Mouse (Mus musculus) liver, embryonic 15.5 days (tissue): Measurements from ENCODE around the gene St6gal1. TPM values are rescaled to one million over a fixed set of nuclear protein-coding genes. Genes with fewer than 3 reads are reported as not detected.

Source experiments
- ATAC-seq: fragments of 200-750 bp; cut with Nextera tagmentation; 2 replicates; pipeline ENCODE4 v1.8.0; 2017; ENCODE audit warnings: moderate number of reproducible peaks, mild to moderate bottlenecking, moderate library complexity; ENCODE audit not compliant: insufficient read depth
- H3K27ac ChIP-seq: fragments of 300-500 bp; sonication (generic); replicated peaks from 2 replicates; pipeline ENCODE4 v1.5.1; 2015; ENCODE audit warnings: mild to moderate bottlenecking, inconsistent platforms
- H3K27me3 ChIP-seq: fragments of 300-500 bp; sonication (generic); 2 replicates; pipeline ENCODE4 v1.6.1; 2015; ENCODE audit warnings: mild to moderate bottlenecking, inconsistent platforms
- H3K36me3 ChIP-seq: fragments of 300-500 bp; sonication (generic); replicated peaks from 2 replicates; pipeline ENCODE4 v1.6.1; 2015; ENCODE audit warnings: moderate library complexity, mild to moderate bottlenecking, inconsistent platforms
- H3K4me1 ChIP-seq: fragments of 300-500 bp; sonication (generic); replicated peaks from 2 replicates; pipeline ENCODE4 v1.6.1; 2015; ENCODE audit warnings: inconsistent platforms
- H3K4me2 ChIP-seq: fragments of 300-500 bp; sonication (generic); 2 replicates; pipeline ENCODE4 v1.6.1; 2015; ENCODE audit warnings: moderate library complexity, mild to moderate bottlenecking, inconsistent platforms
- H3K4me3 ChIP-seq: fragments of 300-500 bp; sonication (generic); replicated peaks from 2 replicates; pipeline ENCODE4 v1.5.1; 2015; ENCODE audit warnings: mild to moderate bottlenecking, inconsistent platforms
- H3K9ac ChIP-seq: fragments of 300-500 bp; sonication (generic); 2 replicates; pipeline ENCODE4 v1.6.1; 2015; ENCODE audit warnings: moderate library complexity, mild to moderate bottlenecking, inconsistent platforms
- H3K9me3 ChIP-seq: fragments of 300-500 bp; sonication (generic); replicated peaks from 2 replicates; pipeline ENCODE4 v1.6.1; 2016; ENCODE audit warnings: inconsistent platforms
- WGBS: fragments of 180-500 bp; shearing (Covaris S2); methylation state at CpG from one replicate; pipeline ENCODE4 v1.1.7; 2015; ENCODE audit warnings: mixed read lengths; ENCODE audit not compliant: insufficient replicate concordance; 5-methylcytosine and 5-hydroxymethylcytosine counted together
- polyA plus RNA-seq: library from polyadenylated mRNA; unstranded; fragments of >200 nt; fragmentation: Nextera tagmentation; extraction: Ambion mirVana; gene quantifications from 2 replicates; pipeline ENCODE4 v1.2.1, GENCODE M21; 2015

St6gal1 gene
- polyA plus RNA-seq, 1 experiment from 2014 or later: 12.9 TPM

- peak; percentile 18; the same call in 1 of the 2 replicates for ATAC-seq
- no peak overlapping the region for H3K27ac ChIP-seq
- 9% methylated on average over 9 of the region's 9 CpGs for WGBS
- no peaks in the 10 kb centered on the region for H3K27me3 ChIP-seq
- H3K9me3 ChIP-seq: no peaks in the 10 kb centered on the region
- H3K4me2 ChIP-seq: no peak overlapping the region
- no peaks in the 10 kb centered on the region for H3K36me3 ChIP-seq
- no peak overlapping the region for H3K4me3 ChIP-seq
- 0 out of 2 replicates have a peak, but pooled peaks cover 8% of the 10 kb centered on the region for H3K4me1 ChIP-seq
- no peak overlapping the region for H3K9ac ChIP-seq
Measured at GRCm38 (mm10) chr16:23279879-23280741, 55.6 kb downstream of the St6gal1 start.

GRCm38 (mm10) chr16:23280742-23281090 is 56.2 kb downstream of the St6gal1 start:
- Histone ChIP-seq H3K4me1 (0 out of 2 replicates have a peak, but pooled peaks cover 8% of the 10 kb centered on the region), H3K27ac (no peak overlapping the region), H3K4me2 (no peak overlapping the region), H3K36me3 (no peaks in the 10 kb centered on the region), H3K9ac (no peak overlapping the region), H3K4me3 (no peak overlapping the region), H3K27me3 (no peaks in the 10 kb centered on the region), H3K9me3 (no peaks in the 10 kb centered on the region)
- no peak for ATAC-seq
- 28% methylated on average over 4 of the region's 4 CpGs for WGBS

GRCm38 (mm10) chr16:23282241-23282640 is 57.7 kb downstream of the St6gal1 start:
- no peak overlapping the region for H3K4me3 ChIP-seq
- no peaks in the 10 kb centered on the region for H3K9me3 ChIP-seq
- H3K36me3 ChIP-seq: no peaks in the 10 kb centered on the region
- H3K9ac ChIP-seq: no peak overlapping the region
- no peaks in the 10 kb centered on the region for H3K27me3 ChIP-seq
- WGBS: 22% methylated on average over 5 of the region's 5 CpGs
- no peak overlapping the region for H3K27ac ChIP-seq
- ATAC-seq: no peak
- 0 out of 2 replicates have a peak, but pooled peaks cover 10% of the 10 kb centered on the region for H3K4me1 ChIP-seq
- H3K4me2 ChIP-seq: no peak overlapping the region

GRCm38 (mm10) chr16:23282941-23283340 is 58.4 kb downstream of the St6gal1 start:
- Histone ChIP-seq H3K27me3 (no peaks in the 10 kb centered on the region), H3K9me3 (no peaks in the 10 kb centered on the region), H3K4me3 (no peak overlapping the region), H3K4me2 (no peak overlapping the region), H3K27ac (no peak overlapping the region), H3K4me1 (0 out of 2 replicates have a peak, but pooled peaks cover 10% of the 10 kb centered on the region), H3K9ac (no peak overlapping the region), H3K36me3 (no peaks in the 10 kb centered on the region)
- WGBS: 47% methylated on average over 5 of the region's 5 CpGs
- no peak for ATAC-seq

- H3K4me3 ChIP-seq: no peak overlapping the region
- no peaks in the 10 kb centered on the region for H3K9me3 ChIP-seq
- no peaks in the 10 kb centered on the region for H3K36me3 ChIP-seq
- H3K9ac ChIP-seq: no peak overlapping the region
- 0 out of 2 replicates have a peak, but pooled peaks cover 10% of the 10 kb centered on the region for H3K4me1 ChIP-seq
- H3K27ac ChIP-seq: no peak overlapping the region
- H3K27me3 ChIP-seq: no peaks in the 10 kb centered on the region
- ATAC-seq: no peak
- no peak overlapping the region for H3K4me2 ChIP-seq
- WGBS: 63% methylated on average over 1 of the region's 1 CpGs
Measured at GRCm38 (mm10) chr16:23283677-23284076, 59.1 kb downstream of the St6gal1 start.

- no peak for ATAC-seq
- no peaks in the 10 kb centered on the region for H3K9me3 ChIP-seq
- no peak overlapping the region for H3K4me3 ChIP-seq
- H3K9ac ChIP-seq: no peak overlapping the region
- H3K36me3 ChIP-seq: no peaks in the 10 kb centered on the region
- no peak overlapping the region for H3K4me2 ChIP-seq
- 25% methylated on average over 15 of the region's 15 CpGs for WGBS
- H3K27ac ChIP-seq: no peak overlapping the region
- H3K4me1 ChIP-seq: 0 out of 2 replicates have a peak, but pooled peaks cover 10% of the 10 kb centered on the region
- H3K27me3 ChIP-seq: no peaks in the 10 kb centered on the region
Measured at GRCm38 (mm10) chr16:23284470-23285394, 60.2 kb downstream of the St6gal1 start.

GRCm38 (mm10) chr16:23286380-23287097 is 62.0 kb downstream of the St6gal1 start:
- ATAC-seq: no peak
- Histone ChIP-seq H3K4me2 (no peak overlapping the region), H3K27ac (no peak overlapping the region), H3K4me1 (0 out of 2 replicates have a peak, but pooled peaks cover 6% of the 10 kb centered on the region), H3K27me3 (no peaks in the 10 kb centered on the region), H3K9ac (no peak overlapping the region), H3K9me3 (no peaks in the 10 kb centered on the region), H3K36me3 (no peaks in the 10 kb centered on the region), H3K4me3 (no peak overlapping the region)
- 63% methylated on average over 11 of the region's 11 CpGs for WGBS

- H3K9ac ChIP-seq: no peak overlapping the region
- H3K36me3 ChIP-seq: no peaks in the 10 kb centered on the region
- 0 out of 2 replicates have a peak, but pooled peaks cover 6% of the 10 kb centered on the region for H3K4me1 ChIP-seq
- no peaks in the 10 kb centered on the region for H3K27me3 ChIP-seq
- 57% methylated on average over 10 of the region's 10 CpGs for WGBS
- no peak overlapping the region for H3K27ac ChIP-seq
- no peak for ATAC-seq
- no peaks in the 10 kb centered on the region for H3K9me3 ChIP-seq
- no peak overlapping the region for H3K4me3 ChIP-seq
- H3K4me2 ChIP-seq: no peak overlapping the region
Measured at GRCm38 (mm10) chr16:23287312-23288040, 62.9 kb downstream of the St6gal1 start.

- Histone ChIP-seq H3K27me3 (no peaks in the 10 kb centered on the region), H3K27ac (no peak overlapping the region), H3K9ac (no peak overlapping the region), H3K4me3 (no peak overlapping the region), H3K36me3 (no peaks in the 10 kb centered on the region), H3K4me1 (0 out of 2 replicates have a peak, but pooled peaks cover 2% of the 10 kb centered on the region), H3K4me2 (no peak overlapping the region), H3K9me3 (no peaks in the 10 kb centered on the region)
- ATAC-seq: no peak
- 73% methylated on average over 9 of the region's 9 CpGs for WGBS
Measured at GRCm38 (mm10) chr16:23288103-23288502, 63.6 kb downstream of the St6gal1 start.

GRCm38 (mm10) chr16:23289424-23289823 is 64.9 kb downstream of the St6gal1 start:
- H3K27ac ChIP-seq: no peak overlapping the region
- no peak overlapping the region for H3K9ac ChIP-seq
- no peaks in the 10 kb centered on the region for H3K36me3 ChIP-seq
- WGBS: 76% methylated on average over 6 of the region's 6 CpGs
- no peak overlapping the region for H3K4me2 ChIP-seq
- no peaks in the 10 kb centered on the region for H3K9me3 ChIP-seq
- H3K4me3 ChIP-seq: no peak overlapping the region
- H3K4me1 ChIP-seq: 0 out of 2 replicates have a peak, but pooled peaks cover 2% of the 10 kb centered on the region
- no peaks in the 10 kb centered on the region for H3K27me3 ChIP-seq
- no peak for ATAC-seq
